Mouse (Mus musculus) brain, embryonic 14.5 days (tissue): ENCODE data around the gene Rap1a.

Experiments
- CTCF ChIP-seq: fragments of 200-500 bp; IDR thresholded peaks from 2 replicates; pipeline ENCODE4 v1.5.1; 2012; ENCODE audit warnings: inconsistent platforms, mild to moderate bottlenecking, moderate library complexity, borderline replicate concordance; ENCODE audit not compliant: insufficient read depth, insufficient read length; ENCODE audit errors: extremely low read depth
- POLR2A ChIP-seq: fragments of 200-500 bp; IDR thresholded peaks from 2 replicates; pipeline ENCODE4 v1.6.1; 2012; ENCODE audit warnings: mild to moderate bottlenecking, inconsistent platforms, borderline replicate concordance; ENCODE audit not compliant: poor library complexity, insufficient read depth, insufficient read length, severe bottlenecking; ENCODE audit errors: extremely low read depth

DNA sequence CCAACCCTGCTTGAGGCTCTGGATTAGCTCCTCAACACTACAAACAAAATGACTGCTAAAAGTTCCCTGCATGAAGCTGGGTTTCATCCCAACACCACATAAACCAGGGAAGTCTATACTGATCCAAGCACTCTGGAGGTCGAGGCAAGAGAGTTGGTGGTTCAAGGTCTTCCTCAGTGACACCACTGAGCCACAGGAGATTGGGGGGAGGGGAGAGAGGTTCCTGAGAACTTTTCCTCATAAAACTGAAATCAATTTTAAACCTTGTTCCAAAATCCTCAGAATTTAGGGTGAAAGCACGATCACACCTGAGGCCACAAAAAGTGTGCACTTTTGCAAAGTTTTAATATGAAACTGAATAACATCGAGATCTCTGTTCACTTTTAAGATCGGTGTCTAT, 1.8 kb downstream of the Rap1a start:
- TF ChIP-seq CTCF (no peak), POLR2A (no peak)
